Mouse (Mus musculus): ENCODE measurements around the gene Ppia.
"Not testable (repeated sequence)": the region's sequence is repeated elsewhere in the genome, so short reads cannot be mapped to it uniquely, and the experiment has no call there.

The Ppia gene

GRCm38 (mm10) chr11:6404699-6405566 lies 10.3 kb upstream of the Ppia start:
- in situ Hi-C loops (cut with MseI, MboI), result no loop called here

GRCm38 (mm10) chr11:6405591-6406081 lies 9.6 kb upstream of the Ppia start:
- in situ Hi-C loops (cut with MseI, MboI), result no loop called here

- in situ Hi-C loops (cut with MseI, MboI), result no loop called here
These were observed 8.7 kb upstream of the Ppia start for GRCm38 (mm10) chr11:6406251-6407161.

GRCm38 (mm10) chr11:6407162-6407621 lies 8.1 kb upstream of the Ppia start:
- in situ Hi-C loops (cut with MseI, MboI), result no loop called here

- in situ Hi-C loops (cut with MseI, MboI), result no loop called here
These were observed 5.1 kb upstream of the Ppia start for GRCm38 (mm10) chr11:6410050-6410602.

GRCm38 (mm10) chr11:6410755-6411154 lies 4.5 kb upstream of the Ppia start:
- in situ Hi-C loops (cut with MseI, MboI), result not testable (repeated sequence)

- in situ Hi-C loops (cut with MseI, MboI), result no loop called here
These were observed 3.6 kb upstream of the Ppia start for GRCm38 (mm10) chr11:6411684-6412083.

- in situ Hi-C loops (cut with MseI, MboI), result no loop called here
These were observed 2.0 kb upstream of the Ppia start for GRCm38 (mm10) chr11:6413264-6413663.

- in situ Hi-C loops (cut with MseI, MboI), result no loop called here
These were observed 535 bp downstream of the Ppia start for GRCm38 (mm10) chr11:6415551-6416404.

- in situ Hi-C loops (cut with MseI, MboI), result no loop called here
These were observed 1.3 kb downstream of the Ppia start for GRCm38 (mm10) chr11:6416405-6417034.

- in situ Hi-C loops (cut with MseI, MboI), result no loop called here
These were observed 1.8 kb downstream of the Ppia start for GRCm38 (mm10) chr11:6417069-6417468.

GRCm38 (mm10) chr11:6417490-6417889 lies 2.2 kb downstream of the Ppia start:
- in situ Hi-C loops (cut with MseI, MboI), result no loop called here

- in situ Hi-C loops (cut with MseI, MboI), result no loop called here
These were observed 3.5 kb downstream of the Ppia start for GRCm38 (mm10) chr11:6418751-6419150.

- in situ Hi-C loops (cut with MseI, MboI), result not testable (repeated sequence)
These were observed 3.9 kb downstream of the Ppia start for GRCm38 (mm10) chr11:6419156-6419555.

GRCm38 (mm10) chr11:6420283-6420703 lies 5.0 kb downstream of the Ppia start:
- in situ Hi-C loops (cut with MseI, MboI), result no loop called here

GRCm38 (mm10) chr11:6420722-6421350 lies 5.6 kb downstream of the Ppia start:
- in situ Hi-C loops (cut with MseI, MboI), result no loop called here

GRCm38 (mm10) chr11:6430186-6430585 lies 14.9 kb downstream of the Ppia start:
- in situ Hi-C loops (cut with MseI, MboI), result no loop called here

GRCm38 (mm10) chr11:6436442-6436841 lies 21.2 kb downstream of the Ppia start:
- in situ Hi-C loops (cut with MseI, MboI), result no loop called here

GRCm38 (mm10) chr11:6437667-6438066 lies 22.4 kb downstream of the Ppia start:
- in situ Hi-C loops (cut with MseI, MboI), result no loop called here

- in situ Hi-C loops (cut with MseI, MboI), result no loop called here
These were observed 24.9 kb downstream of the Ppia start for GRCm38 (mm10) chr11:6440171-6440570.
